Mouse (Mus musculus): ENCODE measurements at regions not wholly inside any gene's neighbourhood (a gene's known extent, or its start where the extent isn't known, plus 50 kb on each side); places are given as distances from the start of the nearest gene placed in this dataset.

DNA sequence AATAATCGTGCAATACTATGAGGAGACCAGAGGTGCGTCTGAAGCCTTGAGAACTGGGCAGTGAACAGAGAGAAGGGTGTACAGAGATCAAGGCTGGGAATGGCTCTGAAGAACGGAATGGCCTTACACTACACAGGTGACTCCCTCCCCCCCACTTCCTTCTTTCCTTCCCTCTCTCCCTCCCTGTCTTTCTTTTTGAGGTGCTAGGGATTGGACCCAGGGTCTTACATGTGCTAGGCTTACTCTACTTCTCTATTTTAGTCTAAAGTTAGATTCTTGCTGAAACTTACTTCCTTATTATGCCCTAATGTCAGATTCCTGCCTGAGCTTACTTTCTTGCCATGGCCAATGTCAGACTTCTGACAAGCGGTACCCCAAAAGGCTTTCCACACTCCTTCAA, 176.2 kb upstream of the Gadl1 start:
- TF ChIP-seq POLR2A (IDR thresholded peaks at IDR 0.05; ENCODE audit: insufficient read length, low read depth), result no peak
- TF ChIP-seq USF1 (IDR thresholded peaks at IDR 0.05; ENCODE audit: low read depth), result no peak
- TF ChIP-seq MAX (IDR thresholded peaks at IDR 0.05; ENCODE audit: low read depth), result no peak
- no peak for TF ChIP-seq MYOD1 (IDR thresholded peaks at IDR 0.05; ENCODE audit: control insufficient read depth in 1 of 3, insufficient read length in 2 of 3, low read depth in 2 of 3)
- no peak for TF ChIP-seq MYOG (IDR thresholded peaks at IDR 0.05; ENCODE audit: control insufficient read depth in 1 of 3, insufficient read depth in 1 of 3, insufficient read length in 2 of 3, low read depth in 2 of 3)
- no peak for TF ChIP-seq TCF12 (IDR thresholded peaks at IDR 0.05; ENCODE audit: insufficient read depth, poor library complexity, severe bottlenecking)
- no peak for TF ChIP-seq POLR2AphosphoS2 (IDR thresholded peaks at IDR 0.05; ENCODE audit: insufficient read length, low read depth)
- TF ChIP-seq TCF3 (IDR thresholded peaks at IDR 0.05; ENCODE audit: insufficient read length, low read depth), result no peak

All from myocyte (in vitro differentiated cells).